Mouse (Mus musculus): ENCODE data around the gene Tmem54.

Tmem54 gene

DNA sequence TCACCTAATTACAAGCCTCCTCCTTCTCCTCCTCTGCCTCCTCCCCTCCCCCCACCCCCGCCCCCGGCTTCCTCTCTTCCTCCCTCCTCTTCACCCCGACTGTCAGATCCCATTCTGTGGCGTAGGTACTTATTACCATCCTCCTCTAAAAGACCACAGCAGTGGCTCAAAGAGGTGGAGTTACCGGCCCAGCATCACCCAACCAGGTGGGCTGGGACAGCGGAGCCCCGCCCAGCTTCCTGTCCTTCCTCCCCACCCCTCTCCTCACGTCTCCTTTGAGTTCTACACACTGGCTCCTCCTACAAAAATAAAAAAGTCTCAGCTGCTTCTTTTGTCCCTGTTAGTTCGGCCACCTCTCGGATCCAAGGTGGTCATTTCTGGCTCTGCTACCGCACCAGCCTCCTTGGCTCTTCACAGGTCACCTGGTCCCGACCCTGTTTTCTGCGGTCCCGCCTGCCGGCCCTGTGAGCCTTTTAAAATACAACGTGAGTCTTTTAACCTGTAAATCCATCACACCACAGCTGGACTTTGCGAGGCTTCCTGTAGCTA is 25.5 kb downstream of the Tmem54 start:
- DNase-seq, result peak; percentile 48

GRCm38 (mm10) chr4:129134799-129135585 is 29.6 kb downstream of the Tmem54 start:
- DNase-seq, result peak; percentile 78

DNA sequence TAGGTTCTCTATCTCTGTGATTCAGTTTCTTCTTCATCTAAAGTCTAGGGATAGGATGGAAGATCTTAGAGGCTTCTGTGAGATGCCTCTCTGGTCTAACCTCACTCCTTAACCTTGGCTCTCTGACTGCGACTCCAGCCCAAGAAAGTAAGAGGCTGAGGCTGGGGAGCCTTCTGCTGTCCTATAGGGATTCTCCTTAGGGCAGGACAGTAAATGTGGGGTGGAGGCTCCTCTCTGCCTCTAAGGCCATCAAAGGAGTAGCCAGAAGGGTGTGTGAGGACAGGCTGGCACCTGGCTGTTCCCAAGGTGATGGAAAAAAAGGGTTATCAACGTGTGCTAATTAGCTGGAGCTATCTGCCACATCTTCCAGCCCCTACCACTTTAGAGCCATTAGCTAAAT is 30.3 kb downstream of the Tmem54 start:
- no peak for DNase-seq

DNA sequence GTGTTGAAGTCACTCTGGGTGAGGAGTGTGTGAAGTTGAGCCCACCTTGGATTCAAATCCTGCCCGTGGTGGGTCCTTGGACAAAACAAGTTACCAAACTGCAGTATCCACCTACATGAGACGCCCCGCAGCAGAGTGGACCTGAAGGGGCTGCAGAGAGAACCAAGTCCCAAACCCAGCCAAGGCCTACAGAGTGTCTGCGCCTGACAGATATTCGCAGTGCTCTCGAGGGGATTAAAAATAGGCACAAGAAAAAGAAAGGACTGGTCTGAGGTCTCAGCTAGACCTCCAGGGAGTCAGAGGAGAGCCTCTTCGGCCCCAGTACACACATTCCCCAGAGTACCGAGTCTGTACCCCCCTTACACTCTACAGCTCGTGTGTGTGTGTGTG is 30.8 kb downstream of the Tmem54 start:
- DNase-seq, result no peak

GRCm38 (mm10) chr4:129136579-129137391 is 31.4 kb downstream of the Tmem54 start, which contains the start of gene Fndc5:
TSS of gene Fndc5 (plus strand) at chr4:129136999.
- no peak for DNase-seq

- DNase-seq, result no peak
These were observed 32.3 kb downstream of the Tmem54 start for GRCm38 (mm10) chr4:129137392-129138321.

DNA sequence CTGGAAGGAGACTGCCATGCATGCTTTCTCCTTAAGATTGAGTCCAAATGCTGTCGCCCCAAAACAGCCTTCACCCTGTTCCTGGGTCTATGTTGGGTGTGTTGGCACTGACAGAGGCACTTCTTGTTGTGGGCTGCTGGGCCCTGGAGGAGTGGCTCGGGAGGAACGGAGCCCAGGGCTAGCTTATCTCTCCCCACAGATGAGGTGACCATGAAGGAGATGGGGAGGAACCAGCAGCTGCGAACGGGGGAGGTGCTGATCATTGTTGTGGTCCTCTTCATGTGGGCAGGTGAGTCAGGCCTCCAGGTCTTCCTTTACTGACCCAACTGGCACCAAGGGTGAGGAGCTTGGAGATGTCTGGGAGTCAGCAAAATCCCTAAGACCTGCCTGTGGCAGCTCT is 34.3 kb downstream of the Tmem54 start:
- DNase-seq, result no peak

GRCm38 (mm10) chr4:129140808-129141207 is 35.5 kb downstream of the Tmem54 start:
- no peak for DNase-seq

DNA sequence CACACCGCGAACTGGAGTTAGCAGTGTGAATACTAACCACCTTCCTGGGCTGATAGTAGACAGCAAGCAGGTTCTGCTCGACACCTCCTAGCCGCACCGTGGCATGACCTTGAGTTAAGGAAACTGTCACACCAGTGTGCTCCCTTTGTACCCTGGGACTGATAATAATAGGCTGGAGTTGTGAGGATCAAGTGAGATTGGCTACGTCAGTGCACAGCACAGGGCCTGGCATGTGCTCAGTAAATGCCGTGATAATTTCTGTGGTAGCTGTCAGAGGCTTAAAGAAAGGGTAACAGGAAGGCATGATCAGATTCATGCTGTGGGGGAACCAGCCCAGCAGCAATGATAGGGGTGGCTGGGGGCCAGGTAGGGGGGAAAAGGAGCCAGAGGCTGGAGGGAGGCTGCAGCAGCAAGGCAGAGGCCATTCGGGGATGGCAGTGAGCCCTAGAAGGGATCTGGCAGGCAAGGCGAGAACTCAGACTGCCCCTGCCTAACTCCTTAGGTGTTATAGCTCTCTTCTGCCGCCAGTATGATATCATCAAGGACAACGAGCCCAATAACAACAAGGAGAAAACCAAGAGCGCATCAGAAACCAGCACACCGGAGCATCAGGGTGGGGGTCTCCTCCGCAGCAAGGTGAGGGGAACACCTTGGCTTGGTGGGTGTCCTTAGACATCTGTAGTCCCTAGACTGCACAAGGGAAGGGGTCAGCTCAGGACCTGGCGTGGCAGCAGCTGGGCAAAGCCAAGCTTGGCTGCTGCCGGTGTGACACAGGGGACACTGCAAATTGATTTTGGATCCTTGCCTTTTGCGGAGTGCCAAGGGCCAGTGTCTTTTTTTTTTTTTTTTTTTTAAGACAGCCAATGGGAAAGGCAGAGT is 36.5 kb downstream of the Tmem54 start:
- no peak for DNase-seq

- DNase-seq, result no peak
These were observed 37.2 kb downstream of the Tmem54 start for GRCm38 (mm10) chr4:129142439-129143045.

DNA sequence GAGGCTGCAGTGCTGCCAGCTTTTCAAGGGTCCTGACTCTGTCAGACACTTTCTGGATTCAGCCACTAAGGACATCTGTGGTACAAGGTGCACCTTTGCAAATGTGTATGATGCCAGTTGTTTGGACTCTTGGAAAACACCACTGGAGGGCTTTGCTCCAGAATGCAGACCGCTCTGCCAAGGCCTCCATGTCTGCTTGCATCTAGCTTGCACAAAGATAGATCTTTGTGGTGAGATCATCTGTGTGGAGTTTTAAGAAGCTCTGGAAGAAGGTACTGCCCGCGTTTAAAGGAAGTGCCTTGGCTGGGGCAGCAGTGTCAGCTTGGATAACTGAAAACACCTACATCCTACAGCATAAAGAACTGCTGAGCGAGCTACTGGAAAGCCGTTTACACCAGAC is 38.2 kb downstream of the Tmem54 start:
- no peak for DNase-seq

DNA sequence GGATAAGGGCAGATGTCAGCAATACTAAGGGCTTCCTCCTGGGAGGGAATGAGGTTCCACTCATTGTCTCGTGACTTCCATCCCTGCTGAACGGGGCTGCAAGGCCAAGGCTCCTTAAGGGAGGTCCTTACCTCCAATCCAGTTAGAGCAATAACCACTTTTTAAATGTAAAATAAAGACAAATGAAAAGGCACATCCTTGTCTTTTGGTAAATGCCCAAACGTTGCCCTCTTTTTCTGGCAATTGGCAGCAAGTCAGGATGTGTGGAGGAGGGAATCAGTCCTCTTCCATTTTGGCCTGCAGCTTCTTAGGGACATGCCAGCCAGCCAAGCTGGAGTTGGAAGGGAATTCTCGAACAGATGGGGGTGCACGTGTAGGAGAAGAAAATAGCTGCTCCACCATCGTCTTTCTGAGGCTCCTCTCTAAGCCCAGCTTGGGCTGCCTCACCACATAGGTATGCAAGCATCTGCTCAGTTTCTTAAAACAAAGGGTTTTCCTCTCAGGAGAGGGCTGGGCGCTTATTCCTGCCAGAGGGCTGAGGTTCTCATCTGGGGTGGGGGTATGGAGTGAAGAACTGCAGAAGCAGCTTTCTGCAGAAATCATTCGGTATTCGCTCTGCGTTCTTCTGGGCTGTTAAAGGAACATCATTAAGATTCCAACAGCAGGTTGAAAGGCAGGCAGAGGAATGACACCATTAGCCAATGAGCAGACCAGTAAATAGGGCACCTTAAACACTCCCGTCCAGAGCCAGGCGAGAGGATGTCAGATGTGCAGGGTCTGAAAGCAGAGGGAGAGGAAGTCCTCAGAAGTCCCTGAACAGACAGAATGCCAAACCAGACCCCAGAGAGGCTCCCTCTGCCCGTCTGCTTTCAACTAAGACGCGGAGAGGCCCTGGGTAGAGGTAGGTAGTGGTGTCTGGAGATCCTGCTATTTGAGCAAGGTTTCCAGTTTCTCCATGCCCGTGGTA is 39.3 kb downstream of the Tmem54 start:
- no peak for DNase-seq

DNA sequence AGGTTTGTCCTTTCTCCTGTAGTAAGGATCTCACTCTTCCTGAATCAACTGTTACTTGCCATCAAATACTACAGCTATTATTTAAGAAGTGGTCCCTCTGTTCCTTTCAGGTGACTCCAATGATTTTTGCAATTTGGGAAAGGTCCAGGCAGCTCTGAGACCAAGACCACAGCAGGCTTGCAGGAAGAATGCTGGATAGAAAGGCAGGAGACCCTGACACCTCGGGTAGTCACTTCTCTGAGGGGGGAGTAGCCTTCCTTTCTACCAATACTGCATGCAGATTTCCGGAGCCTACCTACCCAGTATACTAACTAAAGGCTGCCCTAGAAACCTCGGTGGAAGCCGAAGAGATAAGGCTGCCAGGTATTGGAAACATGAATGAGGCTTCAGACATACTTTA is 40.1 kb downstream of the Tmem54 start:
- no peak for DNase-seq

DNA sequence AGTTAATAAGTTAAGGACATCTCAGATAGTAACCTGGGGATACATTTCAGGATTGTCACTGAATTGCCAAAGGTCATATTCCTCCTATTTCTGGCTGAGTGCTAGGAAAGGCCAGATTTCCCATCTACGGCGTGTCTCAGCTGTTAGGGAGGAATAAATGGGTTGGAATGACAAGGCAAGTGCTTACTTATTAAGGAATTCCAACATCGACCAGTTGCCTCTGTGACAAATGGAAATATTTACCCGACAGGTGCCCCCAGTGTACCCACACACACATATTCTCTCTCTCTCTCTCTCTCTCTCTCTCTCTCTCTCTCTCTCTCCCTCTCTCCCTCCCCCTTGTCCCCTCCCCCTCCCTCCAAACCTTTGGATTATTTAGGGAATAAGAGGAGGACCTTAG is 40.6 kb downstream of the Tmem54 start:
- DNase-seq, result peak; percentile 43

- no peak for DNase-seq
These were observed 41.0 kb downstream of the Tmem54 start for GRCm38 (mm10) chr4:129146392-129146791.

- no peak for DNase-seq
These were observed 42.3 kb downstream of the Tmem54 start for GRCm38 (mm10) chr4:129147552-129148103.

DNA sequence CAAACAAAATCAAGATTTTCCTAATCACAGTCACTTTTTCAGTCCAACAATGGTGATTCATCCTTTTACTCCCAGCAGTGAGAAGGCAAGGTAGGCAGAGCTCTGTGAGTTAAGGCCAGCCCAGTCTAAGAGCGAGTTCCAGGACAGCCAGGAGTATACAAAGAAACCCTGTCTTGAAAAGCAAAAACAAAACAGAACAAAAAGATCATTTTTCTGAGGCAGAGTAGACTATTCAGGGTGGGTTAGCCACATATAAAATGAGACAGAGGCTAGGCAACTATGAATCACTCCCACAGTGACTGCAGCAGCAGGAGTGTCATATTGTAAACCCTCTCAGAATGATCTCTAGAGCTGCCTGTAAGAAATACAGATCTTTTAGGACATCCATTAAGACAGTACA is 44.0 kb downstream of the Tmem54 start:
- DNase-seq, result no peak

GRCm38 (mm10) chr4:129151276-129151811 is 46.0 kb downstream of the Tmem54 start:
- DNase-seq, result peak; percentile 67

DNA sequence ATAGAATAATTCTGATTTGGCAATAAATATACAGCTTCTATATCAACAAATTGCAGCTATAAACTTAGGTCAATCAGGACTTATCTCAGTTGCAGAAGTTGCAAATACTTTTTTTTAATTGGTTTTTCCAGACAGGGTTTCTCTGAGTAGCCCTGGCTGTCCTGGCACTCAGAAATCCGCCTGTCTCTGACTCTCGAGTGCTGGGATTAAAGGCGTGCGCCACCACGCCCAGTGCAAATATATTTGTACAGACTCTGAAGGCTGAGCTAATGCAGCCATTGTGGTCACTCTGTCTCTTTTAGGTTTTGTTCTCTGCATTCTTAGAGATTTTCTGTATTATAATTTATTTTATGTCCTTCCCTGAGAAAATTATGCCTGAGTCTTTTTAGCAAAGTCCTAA is 52.2 kb downstream of the Tmem54 start:
- DNase-seq, result no peak

All from kidney, adult 9 months (tissue).